Mouse (Mus musculus): Measurements from ENCODE around the gene Mipep. TPM values are rescaled to one million over a fixed set of nuclear protein-coding genes. Genes with fewer than 3 reads are reported as not detected.

Gene Mipep
- total RNA-seq, 2 experiments from 2014 or later, result 25.4 to 25.8 TPM

DNA sequence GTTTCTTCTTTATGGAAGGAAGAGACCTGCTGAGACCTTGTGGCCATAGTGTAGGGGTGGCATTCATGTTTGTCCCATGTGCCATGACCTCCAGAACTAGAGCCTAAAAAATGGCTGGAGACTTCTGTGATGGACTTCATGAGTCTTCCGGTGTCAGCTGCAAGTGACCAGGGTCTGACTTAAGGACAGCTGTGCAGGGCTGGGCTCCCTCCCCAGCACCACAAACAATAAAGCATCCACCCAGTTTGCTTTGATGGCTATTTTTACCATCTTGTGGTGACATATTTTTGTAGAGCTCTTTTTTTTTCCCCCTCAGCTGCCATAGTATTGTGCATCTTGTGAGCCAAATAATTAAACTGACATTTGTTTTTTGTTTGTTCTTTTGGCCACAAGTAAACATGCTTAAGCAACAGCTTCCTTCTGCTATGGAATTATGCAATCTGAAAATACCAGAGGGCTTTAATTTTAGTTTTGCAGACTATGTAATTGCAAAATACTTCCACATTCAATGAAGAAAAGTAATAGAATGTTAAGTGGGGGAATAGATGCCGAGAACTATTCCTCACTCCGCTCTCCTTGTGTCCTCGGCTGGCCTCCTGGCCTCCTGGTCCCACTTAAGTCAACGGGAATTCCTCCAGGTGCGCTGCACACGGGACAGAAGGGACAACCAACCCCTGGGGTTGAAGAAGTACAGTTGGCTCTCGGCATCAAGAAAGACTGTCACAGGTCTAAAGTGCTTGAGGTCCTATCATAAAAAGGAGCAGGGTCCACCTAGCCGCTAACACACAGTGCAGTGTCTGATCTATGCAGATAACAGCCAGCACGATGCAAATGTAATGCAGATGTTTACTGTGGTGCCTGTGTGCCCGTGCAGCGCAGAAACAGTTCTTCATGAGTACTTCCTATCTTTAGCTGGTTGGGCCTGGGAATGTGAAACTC lies 126.4 kb downstream of the Mipep start:
- DNase-seq (ENCODE audit: low spot score in 2 of 2), result no peak
- intact Hi-C loops (cut with DNase I), result no loop called here

- intact Hi-C loops (cut with DNase I), result no loop called here
- DNase-seq (ENCODE audit: low spot score in 2 of 2), result no peak
These were observed 128.7 kb downstream of the Mipep start for GRCm38 (mm10) chr14:60912981-60913468.

DNA sequence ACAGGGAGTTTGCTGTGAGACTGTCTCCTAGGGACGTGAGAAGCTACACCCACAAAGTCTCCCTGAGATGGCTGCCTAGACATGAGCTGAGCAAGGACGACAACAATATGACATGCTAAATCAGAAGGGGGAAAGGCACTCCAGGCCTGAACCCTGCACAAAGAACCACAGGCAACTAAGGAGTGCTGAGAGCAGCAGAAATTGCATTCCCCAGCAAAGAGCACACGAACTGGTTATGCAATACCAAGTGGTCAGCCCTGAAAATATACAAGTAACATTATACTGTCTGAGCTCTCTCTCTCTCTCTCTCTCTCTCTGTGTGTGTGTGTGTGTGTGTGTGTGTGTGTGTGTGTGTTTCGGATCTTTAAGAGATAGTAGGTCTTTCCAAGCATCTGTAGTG lies 132.3 kb downstream of the Mipep start:
- intact Hi-C loops (cut with DNase I), result no loop called here
- DNase-seq (ENCODE audit: low spot score in 2 of 2), result no peak

GRCm38 (mm10) chr14:60926011-60926410 lies 141.6 kb downstream of the Mipep start:
- intact Hi-C loops (cut with DNase I), result no loop called here
- DNase-seq (ENCODE audit: low spot score in 2 of 2), result no peak

GRCm38 (mm10) chr14:60935705-60936104 lies 151.3 kb downstream of the Mipep start:
- intact Hi-C loops (cut with DNase I), result no loop called here
- DNase-seq (ENCODE audit: low spot score in 2 of 2), result no peak

- intact Hi-C loops (cut with DNase I), result no loop called here
- no peak for DNase-seq (ENCODE audit: low spot score in 2 of 2)
These were observed 153.2 kb downstream of the Mipep start for GRCm38 (mm10) chr14:60937481-60938039.

Other genes starting within 250 kb of the Mipep start
- gene Spata13, start 150.6 kb upstream of the Mipep start, total RNA-seq (2021), result 10 to 100 TPM; 10.4 to 20.6 TPM
- gene C1qtnf9, start 16.4 kb upstream of the Mipep start, total RNA-seq (2021), result under 1 TPM; 0.27 to 0.37 TPM

Data from left cerebral cortex, postnatal 36 days (tissue).